Mouse (Mus musculus) adrenal gland, postnatal 4 days (tissue): ENCODE measurements around the gene Wap. TPM values are rescaled to one million over a fixed set of nuclear protein-coding genes. Genes with fewer than 3 reads are reported as not detected.

ENCODE experiments used
- DNase-seq, 2 experiments: peaks; one replicate each; pipeline ENCODE4 v3.0.0; 2021 to 2022; ENCODE audit warnings: low spot score in 2 of 2, mixed read lengths in 2 of 2
- total RNA-seq, 2 experiments: library from RNA; stranded (reverse); gene quantifications; 2 replicates each; pipeline ENCODE4 v1.2.3; 2021

The Wap gene
- total RNA-seq, 2 experiments from 2014 or later, result not detected

GRCm38 (mm10) chr11:6628568-6628967, 9.9 kb downstream of the Wap start:
- DNase-seq, result no peak

- DNase-seq, result no peak
Measured at GRCm38 (mm10) chr11:6627731-6628130, 10.7 kb downstream of the Wap start.

GRCm38 (mm10) chr11:6626388-6626772, 12.1 kb downstream of the Wap start:
- DNase-seq, result no peak

GRCm38 (mm10) chr11:6625478-6626387, 12.7 kb downstream of the Wap start, which contains the start of gene Tbrg4:
Gene Tbrg4, minus strand, starts transcription at chr11:6626067.
- peak; percentile 82 to 83 for DNase-seq

GRCm38 (mm10) chr11:6624619-6625382, 13.6 kb downstream of the Wap start:
- DNase-seq, result no peak

- no peak for DNase-seq
Measured at GRCm38 (mm10) chr11:6623704-6624103, 14.7 kb downstream of the Wap start.

GRCm38 (mm10) chr11:6615250-6616205, 22.9 kb downstream of the Wap start:
- no peak for DNase-seq

- no peak for DNase-seq
Measured at GRCm38 (mm10) chr11:6605491-6606399, 32.7 kb downstream of the Wap start, which contains the start of gene Nacad. Gene Nacad, minus strand, starts transcription at chr11:6606053.

- no peak for DNase-seq
Measured at GRCm38 (mm10) chr11:6605021-6605481, 33.4 kb downstream of the Wap start.

GRCm38 (mm10) chr11:6604604-6604936, 33.9 kb downstream of the Wap start:
- no peak for DNase-seq

GRCm38 (mm10) chr11:6603887-6604603, 34.4 kb downstream of the Wap start:
- no peak for DNase-seq

- DNase-seq, result no peak
Measured at GRCm38 (mm10) chr11:6603224-6603623, 35.2 kb downstream of the Wap start.

- DNase-seq, result no peak
Measured at GRCm38 (mm10) chr11:6602662-6603061, 35.8 kb downstream of the Wap start.

GRCm38 (mm10) chr11:6601649-6602480, 36.6 kb downstream of the Wap start:
- DNase-seq, result no peak

GRCm38 (mm10) chr11:6600284-6600944, 38.0 kb downstream of the Wap start:
- no peak for DNase-seq

GRCm38 (mm10) chr11:6599831-6600230, 38.6 kb downstream of the Wap start:
- DNase-seq, result no peak

GRCm38 (mm10) chr11:6599011-6599681, 39.3 kb downstream of the Wap start:
- no peak for DNase-seq
